Mouse (Mus musculus): ENCODE data around the gene Nup155. TPM values are rescaled to one million over a fixed set of nuclear protein-coding genes. Genes with fewer than 3 reads are reported as not detected.
"Not testable (repeated sequence)": the region's sequence is repeated elsewhere in the genome, so short reads cannot be mapped to it uniquely, and the experiment has no call there.

Gene Nup155
- 20.6 and 23.0 TPM in 2 replicates for polyA plus RNA-seq (2016; fragmentation: Nextera tagmentation; extraction: Ambion mirVana)

GRCm38 (mm10) chr15:8108966-8109743 is at the start of gene Nup155:
Gene Nup155 (plus strand): TSS chr15:8109273.
- Histone ChIP-seq H3K9me3 (no peaks in the 10 kb centered on the region), H3K4me3 (peak within 1 kb of the TSS; percentile 86), H3K4me1 (peaks cover 8% of the 10 kb centered on the region; the same call in 1 of the 2 replicates), H3K27ac (peak within 1 kb of the TSS; percentile 93), H3K27me3 (ENCODE audit: insufficient read depth, poor library complexity, severe bottlenecking) (no peaks in the 10 kb centered on the region), H3K36me3 (peaks cover 24% of the 10 kb centered on the region)
- WGBS = under 1% methylated on average over 53 of the region's 54 CpGs
- peak; percentile 96 for DNase-seq (ENCODE audit: low spot score)

GRCm38 (mm10) chr15:8065221-8065620 is 43.9 kb upstream of the Nup155 start:
- peaks cover 26% of the 10 kb centered on the region for H3K36me3 ChIP-seq
- no peaks in the 10 kb centered on the region for H3K27me3 ChIP-seq (ENCODE audit: insufficient read depth, poor library complexity, severe bottlenecking)
- H3K9me3 ChIP-seq = no peaks in the 10 kb centered on the region
- no peak for DNase-seq (ENCODE audit: low spot score)
- H3K27ac ChIP-seq = no peak overlapping the region
- H3K4me1 ChIP-seq = no peaks in the 10 kb centered on the region
- no peak overlapping the region for H3K4me3 ChIP-seq
- WGBS = 70% methylated on average over 6 of the region's 6 CpGs

- H3K4me1 ChIP-seq; H3K9me3 ChIP-seq; DNase-seq (ENCODE audit: low spot score); H3K27me3 ChIP-seq (ENCODE audit: insufficient read depth, poor library complexity, severe bottlenecking); H3K4me3 ChIP-seq; H3K27ac ChIP-seq: not testable (repeated sequence)
- WGBS = 91% methylated on average over 3 of the region's 3 CpGs
- peaks cover 34% of the 10 kb centered on the region for H3K36me3 ChIP-seq
Measured at GRCm38 (mm10) chr15:8073159-8073558, 35.9 kb upstream of the Nup155 start.

GRCm38 (mm10) chr15:8082139-8082538 is 26.9 kb upstream of the Nup155 start:
- H3K4me1 ChIP-seq = no peaks in the 10 kb centered on the region
- WGBS = 92% methylated on average over 8 of the region's 8 CpGs
- no peak overlapping the region for H3K27ac ChIP-seq
- no peaks in the 10 kb centered on the region for H3K27me3 ChIP-seq (ENCODE audit: insufficient read depth, poor library complexity, severe bottlenecking)
- no peak overlapping the region for H3K4me3 ChIP-seq
- DNase-seq (ENCODE audit: low spot score) = no peak
- H3K36me3 ChIP-seq = peaks cover 29% of the 10 kb centered on the region; the same call in 1 of the 2 replicates
- no peaks in the 10 kb centered on the region for H3K9me3 ChIP-seq

- H3K27me3 ChIP-seq (ENCODE audit: insufficient read depth, poor library complexity, severe bottlenecking) = no peaks in the 10 kb centered on the region
- WGBS = 86% methylated on average over 4 of the region's 4 CpGs
- no peaks in the 10 kb centered on the region for H3K9me3 ChIP-seq
- peaks cover 28% of the 10 kb centered on the region for H3K36me3 ChIP-seq
- no peak overlapping the region for H3K4me3 ChIP-seq
- H3K4me1 ChIP-seq = no peaks in the 10 kb centered on the region
- no peak for DNase-seq (ENCODE audit: low spot score)
- H3K27ac ChIP-seq = no peak overlapping the region
Measured at GRCm38 (mm10) chr15:8087293-8087692, 21.8 kb upstream of the Nup155 start.

GRCm38 (mm10) chr15:8088715-8089114 is 20.4 kb upstream of the Nup155 start:
- Histone ChIP-seq H3K4me1 (no peaks in the 10 kb centered on the region), H3K36me3 (peaks cover 39% of the 10 kb centered on the region), H3K4me3 (no peak overlapping the region), H3K27ac (no peak overlapping the region), H3K27me3 (ENCODE audit: insufficient read depth, poor library complexity, severe bottlenecking) (no peaks in the 10 kb centered on the region), H3K9me3 (no peaks in the 10 kb centered on the region)
- 84% methylated on average over 3 of the region's 3 CpGs for WGBS
- DNase-seq (ENCODE audit: low spot score) = no peak

- WGBS = 98% methylated on average over 2 of the region's 2 CpGs
- peaks cover 50% of the 10 kb centered on the region for H3K36me3 ChIP-seq
Measured at GRCm38 (mm10) chr15:8090685-8091084, 18.4 kb upstream of the Nup155 start.

GRCm38 (mm10) chr15:8092668-8093067 is 16.4 kb upstream of the Nup155 start:
- H3K4me1 ChIP-seq; H3K27ac ChIP-seq; DNase-seq (ENCODE audit: low spot score); H3K9me3 ChIP-seq; H3K27me3 ChIP-seq (ENCODE audit: insufficient read depth, poor library complexity, severe bottlenecking); H3K4me3 ChIP-seq: not testable (repeated sequence)
- WGBS = 74% methylated on average over 1 of the region's 1 CpGs
- peaks cover 57% of the 10 kb centered on the region for H3K36me3 ChIP-seq

More at GRCm38 (mm10) chr15:8090685-8091084, 18.4 kb upstream of the Nup155 start:
- Histone ChIP-seq H3K27me3 (ENCODE audit: insufficient read depth, poor library complexity, severe bottlenecking) (no peaks in the 10 kb centered on the region), H3K4me1 (no peaks in the 10 kb centered on the region), H3K27ac (no peak overlapping the region), H3K9me3 (no peaks in the 10 kb centered on the region), H3K4me3 (no peak overlapping the region)
- DNase-seq (ENCODE audit: low spot score) = no peak

GRCm38 (mm10) chr15:8097853-8098252 is 11.2 kb upstream of the Nup155 start:
- DNase-seq (ENCODE audit: low spot score) = no peak
- peak overlapping the region; percentile 90 for H3K4me3 ChIP-seq
- H3K4me1 ChIP-seq = peaks cover 4% of the 10 kb centered on the region; the same call in 1 of the 2 replicates
- H3K27ac ChIP-seq = no peak overlapping the region
- H3K36me3 ChIP-seq = peaks cover 28% of the 10 kb centered on the region
- WGBS = 22% methylated on average over 7 of the region's 7 CpGs
- no peaks in the 10 kb centered on the region for H3K9me3 ChIP-seq
- H3K27me3 ChIP-seq (ENCODE audit: insufficient read depth, poor library complexity, severe bottlenecking) = no peaks in the 10 kb centered on the region

- no peaks in the 10 kb centered on the region for H3K27me3 ChIP-seq (ENCODE audit: insufficient read depth, poor library complexity, severe bottlenecking)
- WGBS = 2% methylated on average over 56 of the region's 56 CpGs
- H3K9me3 ChIP-seq = no peaks in the 10 kb centered on the region
- H3K4me3 ChIP-seq = peak within 1 kb of the TSS; percentile 90
- peak; percentile 95 for DNase-seq (ENCODE audit: low spot score)
- H3K27ac ChIP-seq = peak within 1 kb of the TSS; percentile 88
- peaks cover 19% of the 10 kb centered on the region for H3K36me3 ChIP-seq
- peaks cover 4% of the 10 kb centered on the region; the same call in 1 of the 2 replicates for H3K4me1 ChIP-seq
Measured at GRCm38 (mm10) chr15:8098774-8099749, 10.0 kb upstream of the Nup155 start, which contains the start of gene Wdr70. Gene Wdr70 (minus strand): TSS chr15:8099209.

GRCm38 (mm10) chr15:8101975-8102542 is 7.0 kb upstream of the Nup155 start:
- not testable (repeated sequence) for H3K27me3 ChIP-seq (ENCODE audit: insufficient read depth, poor library complexity, severe bottlenecking); H3K4me3 ChIP-seq; H3K9me3 ChIP-seq; H3K36me3 ChIP-seq; H3K27ac ChIP-seq; H3K4me1 ChIP-seq; DNase-seq (ENCODE audit: low spot score)
- WGBS = 83% methylated on average over 15 of the region's 15 CpGs

- WGBS = 45% methylated on average over 19 of the region's 19 CpGs
- Histone ChIP-seq H3K4me3 (peak overlapping the region; percentile 86), H3K27ac (peak overlapping the region; percentile 93), H3K27me3 (ENCODE audit: insufficient read depth, poor library complexity, severe bottlenecking) (no peaks in the 10 kb centered on the region), H3K9me3 (no peaks in the 10 kb centered on the region), H3K4me1 (peaks cover 8% of the 10 kb centered on the region; the same call in 1 of the 2 replicates), H3K36me3 (peaks cover 17% of the 10 kb centered on the region)
- DNase-seq (ENCODE audit: low spot score) = no peak
Measured at GRCm38 (mm10) chr15:8108360-8108965, 610 bp upstream of the Nup155 start.

All from heart, embryonic 10.5 days (tissue).